Mouse (Mus musculus) hindbrain, postnatal 0 days (tissue): ENCODE data around the gene Dtnb. TPM values are rescaled to one million over a fixed set of nuclear protein-coding genes. Genes with fewer than 3 reads are reported as not detected.

Experiments used
- ATAC-seq: fragments of 200-750 bp; cut with Nextera tagmentation; 2 replicates; pipeline ENCODE4 v1.8.0; 2017; ENCODE audit warnings: mild to moderate bottlenecking, moderate TSS enrichment, moderate library complexity
- DNase-seq: peaks from one replicate; pipeline ENCODE4 v3.0.0-alpha.2; 2015; ENCODE audit warnings: low spot score
- H3K27ac ChIP-seq: fragments of 300-500 bp; sonication (generic); 2 replicates; pipeline ENCODE4 v1.5.1; 2014; ENCODE audit warnings: mild to moderate bottlenecking
- H3K27me3 ChIP-seq: fragments of 300-500 bp; sonication (generic); 2 replicates; pipeline ENCODE4 v1.6.1; 2014; ENCODE audit warnings: low read length, mixed read lengths; ENCODE audit not compliant: insufficient read depth
- H3K36me3 ChIP-seq: fragments of 300-500 bp; sonication (generic); 2 replicates; pipeline ENCODE4 v1.6.1; 2014; ENCODE audit warnings: low read length, mixed read lengths; ENCODE audit not compliant: insufficient read depth
- H3K4me1 ChIP-seq: fragments of 300-500 bp; sonication (generic); 2 replicates; pipeline ENCODE4 v1.6.1; 2014; ENCODE audit warnings: antibody characterized with exemption, low read length, mixed read lengths; ENCODE audit not compliant: insufficient read depth
- H3K4me2 ChIP-seq: fragments of 300-500 bp; sonication (generic); 2 replicates; pipeline ENCODE4 v1.6.1; 2014; ENCODE audit warnings: low read depth, mild to moderate bottlenecking, low read length, moderate library complexity, mixed read lengths
- H3K4me3 ChIP-seq: fragments of 300-500 bp; sonication (generic); 2 replicates; pipeline ENCODE4 v1.5.1; 2014; ENCODE audit warnings: low read length
- H3K9ac ChIP-seq: fragments of 300-500 bp; sonication (generic); replicated peaks from 2 replicates; pipeline ENCODE4 v1.6.1; 2014; ENCODE audit warnings: mild to moderate bottlenecking, low read length, moderate library complexity, mixed read lengths
- H3K9me3 ChIP-seq: fragments of 300-500 bp; sonication (generic); 2 replicates; pipeline ENCODE4 v1.6.1; 2016; ENCODE audit warnings: low read length, mixed read lengths
- CTCF ChIP-seq: IDR thresholded peaks from 2 replicates; pipeline ENCODE4 v1.5.1; 2016; ENCODE audit warnings: antibody characterized with exemption, control low read depth, low read depth
- WGBS: fragments of 180-500 bp; shearing (Covaris S2); extraction: QIAGEN DNeasy Blood & Tissue Kit; methylation state at CpG from one replicate; pipeline ENCODE4 v1.1.7; 2014; 5-methylcytosine and 5-hydroxymethylcytosine counted together
- polyA plus RNA-seq: library from polyadenylated mRNA; unstranded; fragments of >200 nt; fragmentation: Nextera tagmentation; extraction: Ambion mirVana; gene quantifications from 2 replicates; pipeline ENCODE4 v1.2.1, GENCODE M21; 2015
- total RNA-seq: library from RNA; depleted of rRNA; stranded (reverse); fragments of >200 nt; gene quantifications from 2 replicates; pipeline ENCODE4 v1.2.3, GENCODE M21; 2014

Dtnb gene
- total and polyA plus RNA-seq, 2 experiments from 2014 or later, result 51.6 to 54.3 TPM

GRCm38 (mm10) chr12:3738741-3739529, 166.8 kb downstream of the Dtnb start:
- DNase-seq, result no peak
- no peaks in the 10 kb centered on the region for H3K36me3 ChIP-seq
- WGBS, result 44% methylated on average over 7 of the region's 7 CpGs
- no peaks in the 10 kb centered on the region for H3K27me3 ChIP-seq
- H3K9me3 ChIP-seq, result no peaks in the 10 kb centered on the region
- H3K4me3 ChIP-seq, result no peak overlapping the region
- H3K4me2 ChIP-seq, result no peak overlapping the region
- no peak for ATAC-seq
- no peak overlapping the region for H3K27ac ChIP-seq
- no peaks in the 10 kb centered on the region for H3K4me1 ChIP-seq
- H3K9ac ChIP-seq, result no peak overlapping the region
- TF ChIP-seq CTCF, result no peak

GRCm38 (mm10) chr12:3739749-3740704, 167.8 kb downstream of the Dtnb start:
- WGBS, result 75% methylated on average over 18 of the region's 18 CpGs
- no peak for ATAC-seq
- no peak for TF ChIP-seq CTCF

GRCm38 (mm10) chr12:3740705-3741081, 168.5 kb downstream of the Dtnb start:
- H3K9ac ChIP-seq, result no peak overlapping the region
- no peak overlapping the region for H3K4me3 ChIP-seq
- H3K36me3 ChIP-seq, result no peaks in the 10 kb centered on the region
- DNase-seq (no peak), ATAC-seq (no peak)
- H3K4me1 ChIP-seq, result no peaks in the 10 kb centered on the region
- TF ChIP-seq CTCF, result no peak
- 70% methylated on average over 3 of the region's 3 CpGs for WGBS
- H3K9me3 ChIP-seq, result no peaks in the 10 kb centered on the region
- no peak overlapping the region for H3K27ac ChIP-seq
- H3K4me2 ChIP-seq, result no peak overlapping the region
- no peaks in the 10 kb centered on the region for H3K27me3 ChIP-seq

More at GRCm38 (mm10) chr12:3739749-3740704, 167.8 kb downstream of the Dtnb start:
- no peaks in the 10 kb centered on the region for H3K27me3 ChIP-seq
- H3K4me2 ChIP-seq, result no peak overlapping the region
- H3K9ac ChIP-seq, result no peak overlapping the region
- DNase-seq, result no peak
- no peaks in the 10 kb centered on the region for H3K4me1 ChIP-seq
- no peaks in the 10 kb centered on the region for H3K36me3 ChIP-seq
- H3K4me3 ChIP-seq, result no peak overlapping the region
- H3K27ac ChIP-seq, result no peak overlapping the region
- no peaks in the 10 kb centered on the region for H3K9me3 ChIP-seq

- no peaks in the 10 kb centered on the region for H3K36me3 ChIP-seq
- no peaks in the 10 kb centered on the region for H3K27me3 ChIP-seq
- WGBS, result 76% methylated on average over 7 of the region's 7 CpGs
- no peak overlapping the region for H3K4me2 ChIP-seq
- H3K27ac ChIP-seq, result no peak overlapping the region
- no peak for DNase-seq
- no peak for ATAC-seq
- no peaks in the 10 kb centered on the region for H3K9me3 ChIP-seq
- H3K4me1 ChIP-seq, result no peaks in the 10 kb centered on the region
- no peak overlapping the region for H3K9ac ChIP-seq
- TF ChIP-seq CTCF, result no peak
- no peak overlapping the region for H3K4me3 ChIP-seq
Observed at GRCm38 (mm10) chr12:3745432-3746105, 173.4 kb downstream of the Dtnb start.

- Histone ChIP-seq H3K4me3 (no peak overlapping the region), H3K9ac (no peak overlapping the region), H3K27me3 (no peaks in the 10 kb centered on the region), H3K4me1 (no peaks in the 10 kb centered on the region), H3K36me3 (no peaks in the 10 kb centered on the region), H3K4me2 (no peak overlapping the region), H3K9me3 (no peaks in the 10 kb centered on the region), H3K27ac (no peak overlapping the region)
- TF ChIP-seq CTCF, result no peak
- DNase-seq, result no peak
- WGBS, result 94% methylated on average over 3 of the region's 3 CpGs
- no peak for ATAC-seq
Observed at GRCm38 (mm10) chr12:3746369-3746768, 174.2 kb downstream of the Dtnb start.

GRCm38 (mm10) chr12:3747583-3747982, 175.4 kb downstream of the Dtnb start:
- no peaks in the 10 kb centered on the region for H3K9me3 ChIP-seq
- no peaks in the 10 kb centered on the region for H3K27me3 ChIP-seq
- 92% methylated on average over 4 of the region's 4 CpGs for WGBS
- DNase-seq (no peak), ATAC-seq (no peak)
- no peak for TF ChIP-seq CTCF
- H3K9ac ChIP-seq, result no peak overlapping the region
- no peaks in the 10 kb centered on the region for H3K4me1 ChIP-seq
- no peak overlapping the region for H3K27ac ChIP-seq
- no peak overlapping the region for H3K4me2 ChIP-seq
- H3K36me3 ChIP-seq, result no peaks in the 10 kb centered on the region
- H3K4me3 ChIP-seq, result no peak overlapping the region
